Mouse (Mus musculus) stomach, postnatal 0 days (tissue): Measurements from ENCODE around the gene Dhx8. TPM values are rescaled to one million over a fixed set of nuclear protein-coding genes. Genes with fewer than 3 reads are reported as not detected.

Experiments used
- ATAC-seq: fragments of 200-750 bp; cut with Nextera tagmentation; 2 replicates; pipeline ENCODE4 v1.8.0; 2017; ENCODE audit not compliant: low FRiP score, low TSS enrichment
- DNase-seq: peaks from one replicate; pipeline ENCODE4 v3.0.0-alpha.2; 2016; ENCODE audit warnings: low spot score
- H3K27ac ChIP-seq: fragments of 300-500 bp; sonication (generic); replicated peaks from 2 replicates; pipeline ENCODE4 v1.5.1; 2014; ENCODE audit warnings: mild to moderate bottlenecking, control low read depth
- H3K27me3 ChIP-seq: fragments of 300-500 bp; sonication (generic); 2 replicates; pipeline ENCODE4 v1.6.1; 2014; ENCODE audit warnings: low read length; ENCODE audit not compliant: control insufficient read depth, insufficient read depth
- H3K36me3 ChIP-seq: fragments of 300-500 bp; sonication (generic); 2 replicates; pipeline ENCODE4 v1.6.1; 2014; ENCODE audit warnings: low read length, mixed read lengths; ENCODE audit not compliant: control insufficient read depth, insufficient read depth
- H3K4me1 ChIP-seq: fragments of 300-500 bp; sonication (generic); replicated peaks from 2 replicates; pipeline ENCODE4 v1.6.1; 2014; ENCODE audit warnings: antibody characterized with exemption; ENCODE audit not compliant: control insufficient read depth, insufficient read depth
- H3K4me2 ChIP-seq: fragments of 300-500 bp; sonication (generic); replicated peaks from 2 replicates; pipeline ENCODE4 v1.6.1; 2014; ENCODE audit warnings: low read depth, mild to moderate bottlenecking, control low read depth, moderate library complexity
- H3K4me3 ChIP-seq: fragments of 300-500 bp; sonication (generic); 2 replicates; pipeline ENCODE4 v1.5.1; 2014; ENCODE audit warnings: low read depth, low read length, control low read depth
- H3K9ac ChIP-seq: fragments of 300-500 bp; sonication (generic); 2 replicates; pipeline ENCODE4 v1.6.1; 2014; ENCODE audit warnings: mild to moderate bottlenecking, low read length, control low read depth, mixed read lengths
- H3K9me3 ChIP-seq: fragments of 300-500 bp; sonication (generic); 2 replicates; pipeline ENCODE4 v1.6.1; 2016; ENCODE audit warnings: low read length; ENCODE audit not compliant: control insufficient read depth
- CTCF ChIP-seq: IDR thresholded peaks from 2 replicates; pipeline ENCODE4 v1.5.1; 2016; ENCODE audit warnings: antibody characterized with exemption, low read depth, mild to moderate bottlenecking, moderate library complexity
- EP300 ChIP-seq: optimal IDR thresholded peaks from 2 replicates; pipeline ENCODE3; 2016; ENCODE audit warnings: antibody characterized with exemption
- WGBS: fragments of 180-500 bp; shearing (Covaris S2); extraction: QIAGEN DNeasy Blood & Tissue Kit; methylation state at CpG from one replicate; pipeline ENCODE4 v1.1.7; 2014; 5-methylcytosine and 5-hydroxymethylcytosine counted together
- polyA plus RNA-seq: library from polyadenylated mRNA; unstranded; fragments of >200 nt; fragmentation: Nextera tagmentation; extraction: Ambion mirVana; gene quantifications from 2 replicates; pipeline ENCODE4 v1.2.1, GENCODE M21; 2015

The Dhx8 gene
- polyA plus RNA-seq: 12.6 and 12.8 TPM in 2 replicates

GRCm38 (mm10) chr11:101732518-101733440 is at the start of gene Dhx8:
Gene Dhx8 (plus strand): TSS chr11:101732919.
- Histone ChIP-seq H3K27ac (peak within 1 kb of the TSS; percentile 78), H3K36me3 (peaks cover 9% of the 10 kb centered on the region), H3K9ac (peak within 1 kb of the TSS; percentile 77), H3K4me1 (0 out of 2 replicates have a peak, but pooled peaks cover 3% of the 10 kb centered on the region), H3K9me3 (no peaks in the 10 kb centered on the region), H3K4me2 (peak within 1 kb of the TSS; percentile 66), H3K27me3 (no peaks in the 10 kb centered on the region), H3K4me3 (peak within 1 kb of the TSS; percentile 78)
- peak; percentile 98 for DNase-seq
- peak; percentile 98 for ATAC-seq
- WGBS: under 1% methylated on average over 51 of the region's 51 CpGs
- peak; percentile 100 for TF ChIP-seq CTCF
- peak; percentile 95 for TF ChIP-seq EP300

GRCm38 (mm10) chr11:101687351-101688301 is 45.1 kb upstream of the Dhx8 start:
- ATAC-seq (peak; percentile 88), DNase-seq (peak; percentile 63)
- Histone ChIP-seq H3K27me3 (no peaks in the 10 kb centered on the region), H3K36me3 (no peaks in the 10 kb centered on the region), H3K4me3 (no peak overlapping the region), H3K4me1 (0 out of 2 replicates have a peak, but pooled peaks cover 6% of the 10 kb centered on the region), H3K27ac (peak overlapping the region; percentile 91), H3K4me2 (no peak overlapping the region), H3K9me3 (no peaks in the 10 kb centered on the region), H3K9ac (peak overlapping the region; percentile 35)
- 27% methylated on average over 13 of the region's 13 CpGs for WGBS
- peak; percentile 46 for TF ChIP-seq CTCF
- TF ChIP-seq EP300: peak; percentile 26

GRCm38 (mm10) chr11:101689701-101690113 is 43.0 kb upstream of the Dhx8 start:
- no peak overlapping the region for H3K4me3 ChIP-seq
- H3K9me3 ChIP-seq: no peaks in the 10 kb centered on the region
- ATAC-seq (no peak), DNase-seq (no peak)
- H3K4me1 ChIP-seq: 0 out of 2 replicates have a peak, but pooled peaks cover 6% of the 10 kb centered on the region
- 67% methylated on average over 10 of the region's 10 CpGs for WGBS
- no peak overlapping the region for H3K9ac ChIP-seq
- no peak overlapping the region for H3K4me2 ChIP-seq
- no peaks in the 10 kb centered on the region for H3K27me3 ChIP-seq
- TF ChIP-seq EP300 (no peak), CTCF (no peak)
- no peaks in the 10 kb centered on the region for H3K36me3 ChIP-seq
- no peak overlapping the region for H3K27ac ChIP-seq

- H3K4me3 ChIP-seq: no peak overlapping the region
- H3K27me3 ChIP-seq: no peaks in the 10 kb centered on the region
- H3K4me1 ChIP-seq: 0 out of 2 replicates have a peak, but pooled peaks cover 6% of the 10 kb centered on the region
- TF ChIP-seq EP300: no peak
- no peak for TF ChIP-seq CTCF
- H3K9ac ChIP-seq: no peak overlapping the region
- H3K4me2 ChIP-seq: no peak overlapping the region
- WGBS: 69% methylated on average over 5 of the region's 5 CpGs
- ATAC-seq (no peak), DNase-seq (no peak)
- no peak overlapping the region for H3K27ac ChIP-seq
- H3K9me3 ChIP-seq: no peaks in the 10 kb centered on the region
- no peaks in the 10 kb centered on the region for H3K36me3 ChIP-seq
Observed at GRCm38 (mm10) chr11:101690326-101690725, 42.4 kb upstream of the Dhx8 start.

- WGBS: 5% methylated on average over 20 of the region's 20 CpGs
- Histone ChIP-seq H3K9ac (no peak overlapping the region), H3K27ac (peak overlapping the region; percentile 46), H3K27me3 (no peaks in the 10 kb centered on the region), H3K9me3 (no peaks in the 10 kb centered on the region), H3K4me1 (peaks cover 5% of the 10 kb centered on the region; the same call in 1 of the 2 replicates), H3K4me2 (peak overlapping the region; percentile 51), H3K36me3 (no peaks in the 10 kb centered on the region), H3K4me3 (peak overlapping the region; percentile 4; the same call in 1 of the 2 replicates)
- peak; percentile 60; the same call in 1 of the 2 replicates for ATAC-seq
- TF ChIP-seq EP300 (no peak), CTCF (no peak)
- DNase-seq: peak; percentile 41
Observed at GRCm38 (mm10) chr11:101695906-101696661, 36.6 kb upstream of the Dhx8 start.
